Mouse (Mus musculus): ENCODE results near the gene 1700001K19Rik.

DNA sequence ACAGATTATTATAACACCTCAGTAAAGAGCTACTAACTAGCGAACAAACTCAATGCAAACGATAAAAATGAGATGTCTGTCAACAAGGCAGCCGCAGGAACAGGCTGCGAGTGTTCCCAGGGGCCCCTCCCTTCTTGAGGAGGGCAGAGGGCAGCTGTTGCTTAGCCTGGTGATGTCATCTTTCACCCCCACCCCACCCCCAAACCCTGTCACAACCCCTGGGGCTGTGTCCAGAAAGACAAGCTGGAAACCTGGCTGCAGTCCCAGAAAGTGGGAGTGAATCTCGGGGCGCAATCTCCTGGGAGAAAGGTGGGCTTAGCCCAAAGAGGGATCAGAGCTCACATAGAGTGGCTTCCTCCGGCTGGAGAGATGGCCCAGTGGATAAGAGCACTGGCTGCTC is 1.2 kb downstream of the 1700001K19Rik start:
- TF ChIP-seq CTCF (conservative IDR thresholded peaks at IDR 0.05; ENCODE audit: low read length), result no peak
- TF ChIP-seq POU5F1 (IDR thresholded peaks at IDR 0.05; ENCODE audit: borderline replicate concordance, low read length), result no peak
- no peak for TF ChIP-seq NANOG (IDR thresholded peaks at IDR 0.05; ENCODE audit: borderline replicate concordance, low read length)

All from E14TG2a.4 (cell line).